Comparison of ENCODE assay signal across 8 mouse cellular contexts in the genomic region with DNA sequence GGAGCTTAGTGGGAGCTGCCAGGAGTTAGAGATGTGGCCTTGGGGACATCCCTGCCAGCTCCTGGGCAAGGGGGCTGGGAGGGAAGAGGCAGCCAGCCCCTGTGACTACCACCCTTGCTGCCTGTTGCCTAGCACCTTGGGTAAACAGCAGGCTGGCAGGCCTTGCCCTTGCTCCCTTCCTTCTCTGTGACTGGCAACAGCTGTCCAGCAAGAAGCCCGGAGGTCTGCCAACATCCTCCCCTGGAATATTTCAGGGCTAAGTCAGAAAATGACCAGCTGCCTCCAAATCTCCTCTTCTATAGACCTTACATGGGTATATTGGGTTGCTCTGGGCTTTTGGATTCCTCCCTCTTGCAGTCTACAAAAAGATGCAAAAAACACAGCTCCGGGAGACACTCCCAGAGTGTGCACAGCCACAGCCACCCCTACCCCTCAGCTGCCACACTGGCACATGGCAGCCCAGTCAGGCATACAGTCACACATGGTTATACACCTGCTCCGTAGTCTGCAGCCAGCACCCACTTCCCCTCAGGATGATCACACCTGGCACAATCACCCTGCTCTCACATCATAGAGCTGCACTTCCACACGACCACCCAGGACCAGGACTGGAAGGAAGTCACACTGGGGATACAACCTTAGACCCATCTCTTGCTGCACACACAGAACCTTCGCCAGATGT. TPM values are rescaled to one million over a fixed set of nuclear protein-coding genes. Genes with fewer than 3 reads are reported as not detected.
DNase-seq lines count a peak whose midpoint lies in the region; ATAC-seq and TF ChIP-seq lines count a peak whose summit lies in the region.

No protein-coding gene starts in this region.

- peak overlapping the region; percentile 50 for H3K4me3 ChIP-seq in kidney, embryonic 14.5 days (ENCODE audit: low read length)
- H3K4me3 ChIP-seq in forebrain, embryonic 15.5 days: 0 out of 2 replicates have a peak overlapping the region, but pooled peaks have one; percentile 44
- no peak overlapping the region for H3K4me3 ChIP-seq in hindbrain, embryonic 15.5 days
- no peak overlapping the region for H3K4me3 ChIP-seq in neural tube, embryonic 13.5 days
- no peak overlapping the region for H3K4me3 ChIP-seq in thymus, adult 2 months (ENCODE audit: control insufficient read depth, insufficient read depth, low read length)

- no peak for DNase-seq in kidney, adult 11 months
- no peak for DNase-seq in frontal cortex, postnatal 36 days (ENCODE audit: low spot score in 2 of 2)
- no peak for DNase-seq in thymus, adult 2 months
- no peak for DNase-seq in layer of hippocampus, adult 9-10 months (ENCODE audit: low spot score)

- 53% methylated on average over 5 of the region's 5 CpGs for WGBS in kidney, embryonic 14.5 days
- WGBS in forebrain, embryonic 15.5 days: 58% methylated on average over 5 of the region's 5 CpGs
- 53% methylated on average over 5 of the region's 5 CpGs for WGBS in hindbrain, embryonic 15.5 days
- WGBS in neural tube, embryonic 13.5 days: 66% methylated on average over 5 of the region's 5 CpGs
- WGBS in thymus, adult 2 months: 36% methylated on average over 5 of the region's 5 CpGs

- H3K4me1 ChIP-seq in kidney, embryonic 14.5 days (ENCODE audit: control insufficient read depth, insufficient read depth, low read length): peaks cover 18% of the 10 kb centered on the region
- peaks cover 17% of the 10 kb centered on the region for H3K4me1 ChIP-seq in forebrain, embryonic 15.5 days
- H3K4me1 ChIP-seq in hindbrain, embryonic 15.5 days (replicated peaks): peaks cover 23% of the 10 kb centered on the region
- H3K4me1 ChIP-seq in neural tube, embryonic 13.5 days (replicated peaks): peaks cover 27% of the 10 kb centered on the region
- peaks cover 10% of the 10 kb centered on the region for H3K4me1 ChIP-seq in thymus, adult 2 months (replicated peaks; ENCODE audit: control insufficient read depth, insufficient read depth, low read length)

- H3K36me3 ChIP-seq in kidney, embryonic 14.5 days (ENCODE audit: control insufficient read depth, insufficient read depth, low read length): no peaks in the 10 kb centered on the region
- no peaks in the 10 kb centered on the region for H3K36me3 ChIP-seq in forebrain, embryonic 15.5 days
- H3K36me3 ChIP-seq in hindbrain, embryonic 15.5 days: no peaks in the 10 kb centered on the region
- H3K36me3 ChIP-seq in neural tube, embryonic 13.5 days: no peaks in the 10 kb centered on the region
- H3K36me3 ChIP-seq in thymus, adult 2 months (ENCODE audit: control insufficient read depth, insufficient read depth, low read length): no peaks in the 10 kb centered on the region

- peak overlapping the region; percentile 98; the same call in 1 of the 2 replicates for H3K4me2 ChIP-seq in kidney, embryonic 14.5 days (replicated peaks; ENCODE audit: low read depth, low read length)
- H3K4me2 ChIP-seq in forebrain, embryonic 15.5 days (replicated peaks): peak overlapping the region; percentile 84
- H3K4me2 ChIP-seq in hindbrain, embryonic 15.5 days: peak overlapping the region; percentile 94
- H3K4me2 ChIP-seq in neural tube, embryonic 13.5 days: peak overlapping the region; percentile 87

- no peaks in the 10 kb centered on the region for H3K9me3 ChIP-seq in kidney, embryonic 14.5 days (ENCODE audit: control insufficient read depth, low read length)
- no peaks in the 10 kb centered on the region for H3K9me3 ChIP-seq in forebrain, embryonic 15.5 days
- no peaks in the 10 kb centered on the region for H3K9me3 ChIP-seq in hindbrain, embryonic 15.5 days
- no peaks in the 10 kb centered on the region for H3K9me3 ChIP-seq in neural tube, embryonic 13.5 days

- H3K9ac ChIP-seq in kidney, embryonic 14.5 days (ENCODE audit: low read depth, low read length): no peak overlapping the region
- H3K9ac ChIP-seq in forebrain, embryonic 15.5 days (replicated peaks): no peak overlapping the region
- H3K9ac ChIP-seq in hindbrain, embryonic 15.5 days: no peak overlapping the region
- 0 out of 2 replicates have a peak overlapping the region, but pooled peaks have one; percentile 74 for H3K9ac ChIP-seq in neural tube, embryonic 13.5 days

- peak; percentile 5; the same call in 1 of the 2 replicates for ATAC-seq in kidney, embryonic 14.5 days (ENCODE audit: low FRiP score, low TSS enrichment)
- ATAC-seq in forebrain, embryonic 15.5 days (replicated peaks): 0 out of 2 replicates have a peak, but pooled peaks have one; percentile 29
- ATAC-seq in hindbrain, embryonic 15.5 days (ENCODE audit: low FRiP score, low read depth): peak; percentile 78
- ATAC-seq in neural tube, embryonic 13.5 days (ENCODE audit: low read depth): 0 out of 2 replicates have a peak, but pooled peaks have one; percentile 34

- no peak for TF ChIP-seq POLR2A in thymus, adult 2 months (IDR thresholded peaks at IDR 0.05; ENCODE audit: control insufficient read depth, extremely low read depth, insufficient read depth, low read length, poor library complexity)

- no peak for TF ChIP-seq CTCF in thymus, adult 2 months (IDR thresholded peaks at IDR 0.05; ENCODE audit: borderline replicate concordance, control insufficient read depth, extremely low read depth, insufficient read depth, low read length, poor library complexity)

- no peak overlapping the region for H3K27ac ChIP-seq in kidney, embryonic 14.5 days (ENCODE audit: low read depth, low read length)
- no peak overlapping the region for H3K27ac ChIP-seq in forebrain, embryonic 15.5 days (replicated peaks)
- H3K27ac ChIP-seq in hindbrain, embryonic 15.5 days (replicated peaks): no peak overlapping the region
- no peak overlapping the region for H3K27ac ChIP-seq in neural tube, embryonic 13.5 days (replicated peaks)
- H3K27ac ChIP-seq in thymus, adult 2 months (ENCODE audit: control insufficient read depth, insufficient read depth, low read length): no peak overlapping the region

- peaks cover 6% of the 10 kb centered on the region; the same call in 1 of the 2 replicates for H3K27me3 ChIP-seq in kidney, embryonic 14.5 days (ENCODE audit: control insufficient read depth, insufficient read depth, low read length)
- H3K27me3 ChIP-seq in forebrain, embryonic 15.5 days: no peaks in the 10 kb centered on the region
- H3K27me3 ChIP-seq in hindbrain, embryonic 15.5 days: peaks cover 12% of the 10 kb centered on the region
- peaks cover 21% of the 10 kb centered on the region for H3K27me3 ChIP-seq in neural tube, embryonic 13.5 days
- peaks cover 13% of the 10 kb centered on the region for H3K27me3 ChIP-seq in thymus, adult 2 months (ENCODE audit: control insufficient read depth, insufficient read depth, low read length)

RNA-seq across cellular contexts. Expression of gene Sync, which starts 1.3 kb away (rescaled TPM):
- 0.63 and 0.84 TPM in 2 replicates for polyA plus RNA-seq in kidney, embryonic 14.5 days (2014; fragmentation: Nextera tagmentation; extraction: Ambion mirVana)
- polyA plus RNA-seq in forebrain, embryonic 15.5 days (2015; fragmentation: Nextera tagmentation; extraction: Ambion mirVana): 0.13 and 0.36 TPM in 2 replicates
- 1.5 and 1.6 TPM in 2 replicates for polyA plus RNA-seq in hindbrain, embryonic 15.5 days (2015; fragmentation: Nextera tagmentation; extraction: Ambion mirVana)
- polyA plus RNA-seq in neural tube, embryonic 13.5 days (2015; fragmentation: Nextera tagmentation; extraction: Ambion mirVana): 3.2 and 3.4 TPM in 2 replicates
- 0.50 and 0.88 TPM in 2 replicates for polyA plus RNA-seq in thymus, adult 2 months (2012; rRNA removed)

RNA-seq across cellular contexts. Expression of gene C77080, which starts 24.9 kb away (rescaled TPM):
- 7.3 and 7.8 TPM in 2 replicates for polyA plus RNA-seq in kidney, embryonic 14.5 days (2014; fragmentation: Nextera tagmentation; extraction: Ambion mirVana)
- polyA plus RNA-seq in forebrain, embryonic 15.5 days (2015; fragmentation: Nextera tagmentation; extraction: Ambion mirVana): 4.1 and 4.5 TPM in 2 replicates
- 8.3 and 9.5 TPM in 2 replicates for polyA plus RNA-seq in hindbrain, embryonic 15.5 days (2015; fragmentation: Nextera tagmentation; extraction: Ambion mirVana)
- polyA plus RNA-seq in neural tube, embryonic 13.5 days (2015; fragmentation: Nextera tagmentation; extraction: Ambion mirVana): 7.5 and 10.3 TPM in 2 replicates
- 18.7 and 19.5 TPM in 2 replicates for polyA plus RNA-seq in thymus, adult 2 months (2012; rRNA removed)

RNA-seq across cellular contexts. Expression of gene Rbbp4, which starts 49.0 kb away (rescaled TPM):
- 421 and 437 TPM in 2 replicates for polyA plus RNA-seq in kidney, embryonic 14.5 days (2014; fragmentation: Nextera tagmentation; extraction: Ambion mirVana)
- polyA plus RNA-seq in forebrain, embryonic 15.5 days (2015; fragmentation: Nextera tagmentation; extraction: Ambion mirVana): 434 and 436 TPM in 2 replicates
- 245 and 264 TPM in 2 replicates for polyA plus RNA-seq in hindbrain, embryonic 15.5 days (2015; fragmentation: Nextera tagmentation; extraction: Ambion mirVana)
- polyA plus RNA-seq in neural tube, embryonic 13.5 days (2015; fragmentation: Nextera tagmentation; extraction: Ambion mirVana): 344 and 395 TPM in 2 replicates
- polyA plus RNA-seq in thymus, adult 2 months (2012; rRNA removed): 55.5 and 61.0 TPM in 2 replicates

RNA-seq across cellular contexts. Expression of gene Zbtb8os, which starts 49.4 kb away (rescaled TPM):
- polyA plus RNA-seq in kidney, embryonic 14.5 days (2014; fragmentation: Nextera tagmentation; extraction: Ambion mirVana): 50.2 and 70.1 TPM in 2 replicates
- 28.7 and 29.1 TPM in 2 replicates for polyA plus RNA-seq in forebrain, embryonic 15.5 days (2015; fragmentation: Nextera tagmentation; extraction: Ambion mirVana)
- 18.1 and 24.6 TPM in 2 replicates for polyA plus RNA-seq in hindbrain, embryonic 15.5 days (2015; fragmentation: Nextera tagmentation; extraction: Ambion mirVana)
- polyA plus RNA-seq in neural tube, embryonic 13.5 days (2015; fragmentation: Nextera tagmentation; extraction: Ambion mirVana): 24.9 and 28.2 TPM in 2 replicates
- 14.3 and 14.4 TPM in 2 replicates for polyA plus RNA-seq in thymus, adult 2 months (2012; rRNA removed)

Comparison
In these comparisons a context has a peak if more than half of its experiments do, and no peak if none do; other contexts are left out.
1. ATAC-seq: peak in every context shown above with its lines; median percentile 78 in hindbrain, embryonic 15.5 days; 34 in neural tube, embryonic 13.5 days; 29 in forebrain, embryonic 15.5 days; 5 in kidney, embryonic 14.5 days.
2. H3K4me3 ChIP-seq: peak in kidney, embryonic 14.5 days (single experiment) and forebrain, embryonic 15.5 days (single experiment); none in hindbrain, embryonic 15.5 days (single experiment), neural tube, embryonic 13.5 days (single experiment) and thymus, adult 2 months (single experiment).
3. Peak in every context shown above with its lines, with median percentiles within 50 percentile points of each other: H3K4me2 ChIP-seq.